10 mouse cellular contexts compared by ENCODE assay signal in the genomic region with DNA sequence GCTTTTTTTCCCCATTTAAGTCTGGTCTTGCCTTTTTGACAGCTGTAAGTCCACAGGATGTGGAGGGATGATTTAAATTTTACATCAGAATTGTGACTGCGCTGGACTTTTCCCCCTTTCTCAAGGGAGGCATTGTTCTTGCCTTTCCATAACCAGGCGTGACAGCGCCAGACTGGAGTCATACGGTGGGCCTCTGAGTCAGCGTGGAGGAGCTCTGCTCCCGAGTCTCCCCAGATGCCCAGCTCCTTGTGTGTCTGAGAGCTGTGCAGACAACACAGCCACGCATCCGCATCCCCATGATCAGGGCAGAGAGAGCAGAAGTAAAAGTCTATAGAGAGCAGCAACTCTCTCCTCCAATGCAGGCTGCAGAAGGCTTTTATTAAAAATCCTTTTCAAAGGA.
DNase-seq lines count a peak whose midpoint lies in the region; ATAC-seq lines count a peak whose summit lies in the region.
"Had no signal": no experiment of that assay in that cellular context is flagged by ENCODE, and none has a peak within 500 bp of the region (broad histone marks: within the 10 kb centered on the region; RNA-seq: fewer than 3 reads in every experiment).

No protein-coding gene starts in this region.

- H3K4me2 ChIP-seq in kidney, embryonic 16.5 days (replicated peaks; ENCODE audit: low read depth, low read length): no peak overlapping the region
- H3K4me2 ChIP-seq in kidney, embryonic 15.5 days: no peak overlapping the region
- no peak overlapping the region for H3K4me2 ChIP-seq in heart, embryonic 13.5 days
- H3K4me2 ChIP-seq in limb, embryonic 13.5 days (replicated peaks): peak overlapping the region; percentile 43
- H3K4me2 ChIP-seq in stomach, embryonic 15.5 days: no peak overlapping the region; the same call in 1 of the 2 replicates
- H3K4me2 ChIP-seq: heart, embryonic 15.5 days had no signal

- no peak overlapping the region for H3K27ac ChIP-seq in kidney, embryonic 16.5 days (ENCODE audit: low read length)
- H3K27ac ChIP-seq in kidney, embryonic 15.5 days: no peak overlapping the region
- peak overlapping the region; percentile 67 for H3K27ac ChIP-seq in heart, embryonic 13.5 days (replicated peaks)
- H3K27ac ChIP-seq in limb, embryonic 13.5 days: peak overlapping the region; percentile 69
- H3K27ac ChIP-seq in stomach, embryonic 15.5 days: peak overlapping the region; percentile 31; the same call in 1 of the 2 replicates
- H3K27ac ChIP-seq: heart, embryonic 15.5 days had no signal

- no peaks in the 10 kb centered on the region for H3K27me3 ChIP-seq in kidney, embryonic 16.5 days (ENCODE audit: insufficient read depth, low read length)
- no peaks in the 10 kb centered on the region for H3K27me3 ChIP-seq in kidney, embryonic 15.5 days
- H3K27me3 ChIP-seq in heart, embryonic 13.5 days (replicated peaks): no peaks in the 10 kb centered on the region
- no peaks in the 10 kb centered on the region for H3K27me3 ChIP-seq in limb, embryonic 13.5 days
- no peaks in the 10 kb centered on the region for H3K27me3 ChIP-seq in stomach, embryonic 15.5 days (replicated peaks)
- H3K27me3 ChIP-seq: heart, embryonic 15.5 days had no signal

- no peaks in the 10 kb centered on the region for H3K9me3 ChIP-seq in kidney, embryonic 16.5 days (ENCODE audit: low read length)
- H3K9me3 ChIP-seq in kidney, embryonic 15.5 days (replicated peaks): no peaks in the 10 kb centered on the region
- H3K9me3 ChIP-seq in heart, embryonic 13.5 days: no peaks in the 10 kb centered on the region
- H3K9me3 ChIP-seq in limb, embryonic 13.5 days: no peaks in the 10 kb centered on the region
- H3K9me3 ChIP-seq in stomach, embryonic 15.5 days: no peaks in the 10 kb centered on the region
- H3K9me3 ChIP-seq: heart, embryonic 15.5 days had no signal

- ATAC-seq in kidney, embryonic 16.5 days (ENCODE audit: low FRiP score, low TSS enrichment): peak; percentile 63; the same call in 1 of the 2 replicates
- no peak for ATAC-seq in kidney, embryonic 15.5 days (replicated peaks; ENCODE audit: low FRiP score)
- no peak for ATAC-seq in heart, embryonic 13.5 days (ENCODE audit: extremely low read depth, insufficient number of reproducible peaks, low FRiP score, low TSS enrichment)
- ATAC-seq in limb, embryonic 13.5 days (ENCODE audit: low FRiP score, low read depth): no peak; the same call in 1 of the 2 replicates
- ATAC-seq in stomach, embryonic 15.5 days (ENCODE audit: insufficient read depth, low FRiP score, low read depth): 0 out of 2 replicates have a peak, but pooled peaks have one; percentile 39

- WGBS in kidney, embryonic 16.5 days: 33% methylated on average over 8 of the region's 8 CpGs
- WGBS in kidney, embryonic 15.5 days: 37% methylated on average over 8 of the region's 8 CpGs
- 40% methylated on average over 8 of the region's 8 CpGs for WGBS in heart, embryonic 13.5 days
- 26% methylated on average over 8 of the region's 8 CpGs for WGBS in limb, embryonic 13.5 days
- 17% methylated on average over 8 of the region's 8 CpGs for WGBS in stomach, embryonic 15.5 days

- H3K4me3 ChIP-seq in kidney, embryonic 16.5 days (ENCODE audit: low read length): no peak overlapping the region
- H3K4me3 ChIP-seq in kidney, embryonic 15.5 days (replicated peaks): no peak overlapping the region
- H3K4me3 ChIP-seq in heart, embryonic 13.5 days: no peak overlapping the region
- H3K4me3 ChIP-seq in limb, embryonic 13.5 days: no peak overlapping the region
- H3K4me3 ChIP-seq in stomach, embryonic 15.5 days (replicated peaks): no peak overlapping the region
- H3K4me3 ChIP-seq: heart, embryonic 15.5 days had no signal

- no peaks in the 10 kb centered on the region for H3K36me3 ChIP-seq in kidney, embryonic 16.5 days (ENCODE audit: insufficient read depth, low read length)
- H3K36me3 ChIP-seq in kidney, embryonic 15.5 days: no peaks in the 10 kb centered on the region
- no peaks in the 10 kb centered on the region for H3K36me3 ChIP-seq in heart, embryonic 13.5 days
- no peaks in the 10 kb centered on the region for H3K36me3 ChIP-seq in limb, embryonic 13.5 days
- H3K36me3 ChIP-seq in stomach, embryonic 15.5 days: no peaks in the 10 kb centered on the region
- H3K36me3 ChIP-seq: G1E; heart, embryonic 15.5 days had no signal

- no peak overlapping the region for H3K9ac ChIP-seq in kidney, embryonic 16.5 days (replicated peaks; ENCODE audit: low read length)
- no peak overlapping the region for H3K9ac ChIP-seq in kidney, embryonic 15.5 days
- H3K9ac ChIP-seq in heart, embryonic 13.5 days: no peak overlapping the region
- H3K9ac ChIP-seq in limb, embryonic 13.5 days: no peak overlapping the region
- H3K9ac ChIP-seq in stomach, embryonic 15.5 days: no peak overlapping the region
- H3K9ac ChIP-seq: heart, embryonic 15.5 days had no signal

- DNase-seq in embryo, embryonic 11 days: peak; percentile 86
- DNase-seq in cerebellum, postnatal 36 days: no peak
- no peak for DNase-seq in gastrocnemius, adult 18-20 months (ENCODE audit: low spot score)

- H3K4me1 ChIP-seq in kidney, embryonic 16.5 days (ENCODE audit: insufficient read depth, low read length): peaks cover 9% of the 10 kb centered on the region; the same call in 1 of the 2 replicates
- H3K4me1 ChIP-seq in kidney, embryonic 15.5 days: peaks cover 19% of the 10 kb centered on the region
- H3K4me1 ChIP-seq in heart, embryonic 13.5 days: 0 out of 2 replicates have a peak, but pooled peaks cover 17% of the 10 kb centered on the region
- H3K4me1 ChIP-seq in limb, embryonic 13.5 days: peaks cover 30% of the 10 kb centered on the region
- peaks cover 14% of the 10 kb centered on the region for H3K4me1 ChIP-seq in stomach, embryonic 15.5 days
- H3K4me1 ChIP-seq: heart, embryonic 15.5 days had no signal

Comparison
In these comparisons a context has a peak if more than half of its experiments do, and no peak if none do; other contexts are left out.
1. ATAC-seq: peak in kidney, embryonic 16.5 days (single experiment) and stomach, embryonic 15.5 days (single experiment); none in kidney, embryonic 15.5 days (single experiment), heart, embryonic 13.5 days (single experiment) and limb, embryonic 13.5 days (single experiment).
2. H3K27ac ChIP-seq: peak in heart, embryonic 13.5 days (single experiment), limb, embryonic 13.5 days (single experiment) and stomach, embryonic 15.5 days (single experiment); none in kidney, embryonic 16.5 days (single experiment) and kidney, embryonic 15.5 days (single experiment).